Mouse (Mus musculus) heart, postnatal 0 days (tissue): ENCODE data around the gene Ucma.

Source experiments
- CTCF ChIP-seq: IDR thresholded peaks from 2 replicates; pipeline ENCODE4 v1.5.1; 2016; ENCODE audit warnings: antibody characterized with exemption, control low read depth, low read depth
- EP300 ChIP-seq: IDR thresholded peaks from 2 replicates; pipeline ENCODE4 v1.6.1; 2016; ENCODE audit warnings: antibody characterized with exemption, low read depth

DNA sequence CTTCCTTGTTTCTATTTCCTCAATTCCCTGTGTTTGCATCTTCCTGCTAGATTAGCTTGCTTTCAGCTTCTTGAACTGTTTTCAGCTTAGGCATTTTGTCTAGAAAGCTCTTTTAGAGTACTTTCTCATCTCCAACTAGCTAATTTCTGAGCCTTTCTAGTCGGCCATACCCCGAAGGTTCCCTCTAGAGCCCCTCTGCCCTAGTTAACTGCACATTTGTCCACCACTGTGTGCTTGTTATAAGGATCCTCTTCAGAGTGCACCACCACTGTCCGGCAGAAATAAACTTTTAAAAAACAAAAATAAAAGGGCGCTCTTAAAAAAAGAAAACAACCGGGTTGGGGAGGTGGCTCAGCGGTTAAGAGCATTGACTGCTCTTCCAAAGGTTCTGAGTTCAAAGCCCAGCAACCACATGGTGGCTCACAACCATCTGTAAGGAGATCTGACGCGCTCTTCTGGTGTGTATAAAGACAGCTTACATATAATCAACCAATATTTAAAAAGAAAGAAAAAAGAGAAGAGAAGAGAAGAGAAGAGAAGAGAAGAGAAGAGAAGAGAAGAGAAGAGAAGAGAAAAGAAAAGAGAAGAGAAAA lies 36.1 kb downstream of the Ucma start:
- no peak for TF ChIP-seq CTCF
- TF ChIP-seq EP300: no peak
